Mouse (Mus musculus) megakaryocyte, embryonic 14.5 days (primary cell): Measurements from ENCODE around the gene Gm5269.

ENCODE experiments used
- FLI1 ChIP-seq: IDR thresholded peaks from 2 replicates; pipeline ENCODE4 v1.6.1; 2012; ENCODE audit warnings: low read length, inconsistent platforms, mixed read lengths
- GATA1 ChIP-seq: IDR thresholded peaks from 3 replicates; pipeline ENCODE4 v1.6.1; 2012; ENCODE audit warnings: mixed read lengths, low read length, inconsistent platforms, borderline replicate concordance

DNA sequence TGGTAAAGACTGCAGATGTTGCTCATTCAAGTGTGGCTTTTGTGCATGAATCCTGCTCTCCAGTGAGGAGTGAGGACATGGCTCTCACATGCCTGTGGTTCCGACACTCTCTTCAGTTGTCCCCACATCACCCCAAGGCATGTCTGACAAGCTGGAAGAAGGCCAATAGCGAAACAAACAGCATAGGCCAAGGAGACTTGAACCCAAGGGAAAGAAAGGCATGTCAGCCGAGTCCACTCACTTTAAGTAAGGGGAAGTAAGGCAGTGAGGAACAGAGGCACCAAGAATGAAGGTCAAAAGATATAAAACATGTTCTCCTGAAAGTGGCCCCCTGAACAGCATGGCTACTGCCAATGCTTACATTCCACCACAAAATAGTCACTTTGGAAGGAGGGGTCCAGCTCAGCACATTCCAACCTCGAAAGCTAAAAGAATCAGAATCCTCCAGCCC is 25.5 kb downstream of the Gm5269 start:
- TF ChIP-seq GATA1 (no peak), FLI1 (no peak)
